Mouse (Mus musculus) CD4-positive helper T cell, adult 2 months (primary cell): ENCODE measurements around the gene Cyp39a1.

Source experiments
- DNase-seq: peaks from one replicate; pipeline ENCODE4 v3.0.0-alpha.2; 2012; ENCODE audit warnings: low read depth, missing footprints, low spot score

Cyp39a1 gene

DNA sequence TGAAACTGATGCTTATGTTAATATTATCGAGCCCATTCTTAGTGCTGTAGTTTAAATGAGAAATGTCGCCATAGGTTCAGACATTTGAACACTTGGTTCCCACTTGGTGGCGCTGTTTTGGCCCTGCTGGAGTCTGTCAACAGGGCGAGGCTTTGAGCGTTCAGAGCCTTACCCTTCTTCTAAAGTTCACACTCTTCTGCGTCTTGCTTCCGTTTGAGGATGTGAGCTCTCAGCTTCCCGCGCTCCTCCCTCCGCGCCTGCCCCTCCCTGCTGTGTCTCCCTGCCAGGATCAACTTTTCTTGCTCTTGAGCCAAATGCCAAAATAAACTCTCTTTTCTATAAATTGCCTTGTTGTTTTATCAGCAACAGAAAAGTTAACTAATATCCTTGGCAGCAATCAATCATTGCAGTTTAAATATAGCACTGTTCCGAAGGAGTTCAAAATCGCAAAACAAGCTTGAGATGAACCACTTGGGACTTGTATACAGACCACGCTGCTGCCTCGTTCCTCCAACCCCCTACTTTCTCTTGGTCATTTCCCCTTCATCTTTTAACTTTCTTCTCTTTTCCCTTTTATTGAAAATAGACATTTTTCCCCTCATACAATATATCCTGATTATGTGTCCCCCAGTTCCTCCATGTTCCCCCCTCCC is 91.5 kb downstream of the Cyp39a1 start:
- DNase-seq, result no peak

GRCm38 (mm10) chr17:43784531-43784930 is 117.3 kb downstream of the Cyp39a1 start:
- DNase-seq, result no peak

DNA sequence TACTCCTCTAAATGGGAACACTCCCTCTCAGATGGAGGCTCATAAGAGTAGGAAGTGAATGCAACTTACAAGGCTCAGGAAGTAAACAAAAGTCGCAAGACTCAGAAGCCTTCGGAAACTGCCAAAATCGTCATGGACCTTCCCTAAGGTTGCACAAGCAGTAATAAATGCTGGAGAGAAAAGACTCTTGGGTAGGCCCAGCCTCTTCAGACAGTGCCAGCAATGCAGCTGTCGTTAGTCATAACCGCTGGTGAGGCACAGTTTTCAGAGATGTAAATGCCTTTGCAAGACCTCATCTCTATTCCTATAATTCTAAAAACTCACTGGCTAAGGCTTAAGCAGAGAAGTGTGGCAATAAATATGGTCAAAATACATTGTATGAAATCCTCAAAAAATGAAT is 121.0 kb downstream of the Cyp39a1 start:
- DNase-seq, result no peak

DNA sequence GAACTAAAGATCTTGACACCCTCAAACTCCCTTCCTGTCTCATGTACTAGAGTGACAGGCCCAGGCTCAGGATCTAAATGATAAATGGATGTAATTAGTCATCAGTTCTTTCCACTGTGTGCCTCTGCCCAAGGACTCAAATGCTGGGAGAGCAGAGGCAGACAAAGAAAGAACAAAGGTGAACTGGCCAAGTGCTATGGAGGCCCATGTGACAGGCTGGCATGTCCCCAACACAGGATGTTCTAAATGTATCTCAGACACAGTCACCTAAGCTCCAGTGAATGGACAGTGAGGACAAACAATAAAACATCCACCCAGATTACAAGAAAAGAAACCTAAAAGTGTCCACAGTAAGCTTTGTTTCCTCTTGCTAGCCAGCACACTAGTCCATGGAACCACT is 122.2 kb downstream of the Cyp39a1 start:
- no peak for DNase-seq

- DNase-seq, result no peak
These were observed 124.5 kb downstream of the Cyp39a1 start for GRCm38 (mm10) chr17:43791751-43792150.

GRCm38 (mm10) chr17:43794731-43795280 is 127.6 kb downstream of the Cyp39a1 start:
- DNase-seq, result no peak
